Comparison of ENCODE assay signal across 18 mouse cellular contexts in genomic region chr9:66168233-66168632, GRCm38 (mm10). TPM values are rescaled to one million over a fixed set of nuclear protein-coding genes. Genes with fewer than 3 reads are reported as not detected.
DNase-seq lines count a peak whose midpoint lies in the region; ATAC-seq and TF ChIP-seq lines count a peak whose summit lies in the region.
"Had no signal": no experiment of that assay in that cellular context is flagged by ENCODE, and none has a peak within 500 bp of the region (broad histone marks: within the 10 kb centered on the region; RNA-seq: fewer than 3 reads in every experiment).

No protein-coding gene starts in this region.

- H3K9ac ChIP-seq in forebrain, embryonic 13.5 days = no peak overlapping the region
- H3K9ac ChIP-seq in midbrain, postnatal 0 days (replicated peaks; ENCODE audit: low read length, poor library complexity, severe bottlenecking) = no peak overlapping the region
- H3K9ac ChIP-seq in liver, embryonic 15.5 days = no peak overlapping the region
- H3K9ac ChIP-seq in stomach, postnatal 0 days (ENCODE audit: low read length) = no peak overlapping the region
- H3K9ac ChIP-seq: forebrain, postnatal 0 days; heart, embryonic 13.5 days; neural tube, embryonic 12.5 days had no signal

- H3K9me3 ChIP-seq in forebrain, embryonic 10.5 days = no peaks in the 10 kb centered on the region
- H3K9me3 ChIP-seq in forebrain, embryonic 13.5 days (replicated peaks) = no peaks in the 10 kb centered on the region
- no peaks in the 10 kb centered on the region; the same call in 1 of the 2 replicates for H3K9me3 ChIP-seq in midbrain, embryonic 10.5 days (replicated peaks)
- no peaks in the 10 kb centered on the region for H3K9me3 ChIP-seq in midbrain, postnatal 0 days (ENCODE audit: low read length)
- no peaks in the 10 kb centered on the region for H3K9me3 ChIP-seq in liver, embryonic 15.5 days (replicated peaks)
- no peaks in the 10 kb centered on the region for H3K9me3 ChIP-seq in stomach, postnatal 0 days (ENCODE audit: control insufficient read depth, low read length)
- H3K9me3 ChIP-seq: heart, embryonic 13.5 days; neural tube, embryonic 12.5 days had no signal

- DNase-seq in forebrain, embryonic 10.5 days (ENCODE audit: extremely low spot score, low spot score) = no peak
- peak; percentile 38 for DNase-seq in midbrain, embryonic 10.5 days (ENCODE audit: low spot score)
- DNase-seq in midbrain, postnatal 0 days (ENCODE audit: low spot score) = no peak
- DNase-seq in stomach, postnatal 0 days (ENCODE audit: low spot score) = peak; percentile 30
- no peak for DNase-seq in layer of hippocampus, adult 9-11 months
- no peak for DNase-seq in heart, adult 8-10 months (ENCODE audit: low spot score)
- DNase-seq: cerebellum, postnatal 25 days; forebrain, postnatal 0 days; gastrocnemius, postnatal 14 days; kidney, adult 11 months; kidney, postnatal 36 days; right cerebral cortex, postnatal 14 days had no signal

- no peak overlapping the region for H3K4me3 ChIP-seq in forebrain, embryonic 10.5 days
- H3K4me3 ChIP-seq in forebrain, embryonic 13.5 days = no peak overlapping the region
- no peak overlapping the region for H3K4me3 ChIP-seq in midbrain, embryonic 10.5 days
- H3K4me3 ChIP-seq in midbrain, postnatal 0 days (ENCODE audit: low read depth, low read length) = no peak overlapping the region
- H3K4me3 ChIP-seq in liver, embryonic 15.5 days (replicated peaks) = no peak overlapping the region
- H3K4me3 ChIP-seq in stomach, postnatal 0 days (ENCODE audit: low read depth, low read length) = no peak overlapping the region
- H3K4me3 ChIP-seq: heart, embryonic 13.5 days; neural tube, embryonic 12.5 days had no signal

- TF ChIP-seq EP300 in stomach, postnatal 0 days (optimal IDR thresholded peaks at IDR 0.05) = no peak

- H3K27ac ChIP-seq in forebrain, embryonic 10.5 days = peak overlapping the region; percentile 74
- H3K27ac ChIP-seq in forebrain, embryonic 13.5 days = no peak overlapping the region
- peak overlapping the region; percentile 80 for H3K27ac ChIP-seq in midbrain, embryonic 10.5 days (replicated peaks)
- H3K27ac ChIP-seq in midbrain, postnatal 0 days (ENCODE audit: low read depth, low read length) = no peak overlapping the region
- H3K27ac ChIP-seq in liver, embryonic 15.5 days (replicated peaks) = peak overlapping the region; percentile 57
- H3K27ac ChIP-seq in stomach, postnatal 0 days (replicated peaks) = no peak overlapping the region
- H3K27ac ChIP-seq: heart, embryonic 13.5 days; macrophage; neural tube, embryonic 12.5 days had no signal

- WGBS in forebrain, embryonic 10.5 days = 28% methylated on average over 1 of the region's 1 CpGs
- 15% methylated on average over 1 of the region's 1 CpGs for WGBS in forebrain, embryonic 13.5 days
- 6% methylated on average over 1 of the region's 1 CpGs for WGBS in midbrain, embryonic 10.5 days
- 6% methylated on average over 1 of the region's 1 CpGs for WGBS in midbrain, postnatal 0 days
- 9% methylated on average over 1 of the region's 1 CpGs for WGBS in liver, embryonic 15.5 days (ENCODE audit: insufficient replicate concordance)
- WGBS in stomach, postnatal 0 days = 24% methylated on average over 1 of the region's 1 CpGs

- H3K4me2 ChIP-seq in forebrain, embryonic 13.5 days = no peak overlapping the region
- no peak overlapping the region for H3K4me2 ChIP-seq in midbrain, postnatal 0 days (ENCODE audit: low read depth, low read length, poor library complexity, severe bottlenecking)
- H3K4me2 ChIP-seq in liver, embryonic 15.5 days = no peak overlapping the region
- no peak overlapping the region for H3K4me2 ChIP-seq in stomach, postnatal 0 days (replicated peaks; ENCODE audit: low read depth)
- H3K4me2 ChIP-seq: heart, embryonic 13.5 days; neural tube, embryonic 12.5 days had no signal

- H3K27me3 ChIP-seq in forebrain, embryonic 10.5 days (ENCODE audit: poor library complexity, severe bottlenecking) = no peaks in the 10 kb centered on the region
- no peaks in the 10 kb centered on the region for H3K27me3 ChIP-seq in forebrain, embryonic 13.5 days
- no peaks in the 10 kb centered on the region for H3K27me3 ChIP-seq in midbrain, embryonic 10.5 days (ENCODE audit: low read depth, poor library complexity, severe bottlenecking)
- no peaks in the 10 kb centered on the region for H3K27me3 ChIP-seq in midbrain, postnatal 0 days (ENCODE audit: insufficient read depth, low read length)
- H3K27me3 ChIP-seq in liver, embryonic 15.5 days = no peaks in the 10 kb centered on the region
- H3K27me3 ChIP-seq in stomach, postnatal 0 days (ENCODE audit: control insufficient read depth, insufficient read depth, low read length) = no peaks in the 10 kb centered on the region
- H3K27me3 ChIP-seq: heart, embryonic 13.5 days; neural tube, embryonic 12.5 days; Patski had no signal

- peaks cover 72% of the 10 kb centered on the region for H3K4me1 ChIP-seq in forebrain, embryonic 10.5 days
- peaks cover 26% of the 10 kb centered on the region for H3K4me1 ChIP-seq in forebrain, embryonic 13.5 days
- H3K4me1 ChIP-seq in midbrain, embryonic 10.5 days = peaks cover 78% of the 10 kb centered on the region
- H3K4me1 ChIP-seq in midbrain, postnatal 0 days (ENCODE audit: insufficient read depth, low read length) = no peaks in the 10 kb centered on the region
- H3K4me1 ChIP-seq in liver, embryonic 15.5 days (replicated peaks) = peaks cover 64% of the 10 kb centered on the region
- no peaks in the 10 kb centered on the region for H3K4me1 ChIP-seq in stomach, postnatal 0 days (replicated peaks; ENCODE audit: control insufficient read depth, insufficient read depth)

- TF ChIP-seq CTCF in midbrain, postnatal 0 days (IDR thresholded peaks at IDR 0.05) = no peak
- no peak for TF ChIP-seq CTCF in stomach, postnatal 0 days (IDR thresholded peaks at IDR 0.05; ENCODE audit: low read depth)

- H3K36me3 ChIP-seq in forebrain, embryonic 10.5 days (replicated peaks) = 0 out of 2 replicates have a peak, but pooled peaks cover 2% of the 10 kb centered on the region
- no peaks in the 10 kb centered on the region for H3K36me3 ChIP-seq in forebrain, embryonic 13.5 days (ENCODE audit: poor library complexity, severe bottlenecking)
- no peaks in the 10 kb centered on the region for H3K36me3 ChIP-seq in midbrain, embryonic 10.5 days
- H3K36me3 ChIP-seq in midbrain, postnatal 0 days (ENCODE audit: insufficient read depth, low read length) = no peaks in the 10 kb centered on the region
- peaks cover 57% of the 10 kb centered on the region for H3K36me3 ChIP-seq in liver, embryonic 15.5 days (replicated peaks)
- H3K36me3 ChIP-seq in stomach, postnatal 0 days (ENCODE audit: control insufficient read depth, insufficient read depth, low read length) = no peaks in the 10 kb centered on the region
- H3K36me3 ChIP-seq: heart, embryonic 13.5 days; neural tube, embryonic 12.5 days had no signal

- ATAC-seq in forebrain, embryonic 13.5 days = no peak
- ATAC-seq in midbrain, postnatal 0 days (ENCODE audit: low FRiP score) = no peak
- ATAC-seq in liver, embryonic 15.5 days (ENCODE audit: insufficient read depth) = peak; percentile 65
- no peak for ATAC-seq in stomach, postnatal 0 days (ENCODE audit: low FRiP score, low TSS enrichment)
- ATAC-seq: forebrain, postnatal 0 days; Patski had no signal

RNA-seq across cellular contexts. Expression of gene Dapk2, which starts 10.2 kb away (rescaled TPM):
- polyA plus RNA-seq in forebrain, embryonic 10.5 days (2016; fragmentation: Nextera tagmentation; extraction: Ambion mirVana) = 7.6 and 8.9 TPM in 2 replicates
- 2.4 and 4.1 TPM in 2 replicates for polyA plus RNA-seq in forebrain, embryonic 13.5 days (2015; fragmentation: Nextera tagmentation; extraction: Ambion mirVana)
- 6.3 TPM in 2 replicates for polyA plus RNA-seq in midbrain, embryonic 10.5 days (2016; fragmentation: Nextera tagmentation; extraction: Ambion mirVana)
- 0.14 and 1.1 TPM in 2 replicates for total RNA-seq in midbrain, postnatal 0 days (2014; rRNA removed)
- 0.43 and 0.58 TPM in 2 replicates for polyA plus RNA-seq in midbrain, postnatal 0 days (2015; fragmentation: Nextera tagmentation; extraction: Ambion mirVana)
- 31.9 and 33.9 TPM in 2 replicates for polyA plus RNA-seq in liver, embryonic 15.5 days (2015; fragmentation: Nextera tagmentation; extraction: Ambion mirVana)
- polyA plus RNA-seq in stomach, postnatal 0 days (2015; fragmentation: Nextera tagmentation; extraction: Ambion mirVana) = 11.8 and 13.2 TPM in 2 replicates
- 1 to 10 TPM; 3.5 to 8.0 (median 4.8) TPM for total RNA-seq in heart, adult 8-10 months (2022)

RNA-seq across cellular contexts. Expression of gene Ciao2a, which starts 41.8 kb away (rescaled TPM):
- 166 and 168 TPM in 2 replicates for polyA plus RNA-seq in forebrain, embryonic 10.5 days (2016; fragmentation: Nextera tagmentation; extraction: Ambion mirVana)
- 126 and 139 TPM in 2 replicates for polyA plus RNA-seq in forebrain, embryonic 13.5 days (2015; fragmentation: Nextera tagmentation; extraction: Ambion mirVana)
- 150 and 156 TPM in 2 replicates for polyA plus RNA-seq in midbrain, embryonic 10.5 days (2016; fragmentation: Nextera tagmentation; extraction: Ambion mirVana)
- total RNA-seq in midbrain, postnatal 0 days (2014; rRNA removed) = 27.5 and 28.2 TPM in 2 replicates
- 62.1 and 65.7 TPM in 2 replicates for polyA plus RNA-seq in midbrain, postnatal 0 days (2015; fragmentation: Nextera tagmentation; extraction: Ambion mirVana)
- 117 and 132 TPM in 2 replicates for polyA plus RNA-seq in liver, embryonic 15.5 days (2015; fragmentation: Nextera tagmentation; extraction: Ambion mirVana)
- polyA plus RNA-seq in stomach, postnatal 0 days (2015; fragmentation: Nextera tagmentation; extraction: Ambion mirVana) = 131 and 138 TPM in 2 replicates
- 10 to 100 TPM; 63.2 to 72.4 (median 71.0) TPM for total RNA-seq in heart, adult 8-10 months (2022)

RNA-seq across cellular contexts. Expression of gene Snx1, which starts 41.8 kb away (rescaled TPM):
- polyA plus RNA-seq in forebrain, embryonic 10.5 days (2016; fragmentation: Nextera tagmentation; extraction: Ambion mirVana) = 136 and 140 TPM in 2 replicates
- polyA plus RNA-seq in forebrain, embryonic 13.5 days (2015; fragmentation: Nextera tagmentation; extraction: Ambion mirVana) = 120 and 124 TPM in 2 replicates
- polyA plus RNA-seq in midbrain, embryonic 10.5 days (2016; fragmentation: Nextera tagmentation; extraction: Ambion mirVana) = 138 and 142 TPM in 2 replicates
- total RNA-seq in midbrain, postnatal 0 days (2014; rRNA removed) = 42.3 and 47.1 TPM in 2 replicates
- 38.1 and 44.0 TPM in 2 replicates for polyA plus RNA-seq in midbrain, postnatal 0 days (2015; fragmentation: Nextera tagmentation; extraction: Ambion mirVana)
- polyA plus RNA-seq in liver, embryonic 15.5 days (2015; fragmentation: Nextera tagmentation; extraction: Ambion mirVana) = 62.7 and 64.8 TPM in 2 replicates
- polyA plus RNA-seq in stomach, postnatal 0 days (2015; fragmentation: Nextera tagmentation; extraction: Ambion mirVana) = 77.5 and 77.6 TPM in 2 replicates
- 10 to 100 TPM; 21.3 to 25.8 (median 24.0) TPM for total RNA-seq in heart, adult 8-10 months (2022)

Comparison
In these comparisons a context has a peak if more than half of its experiments do, and no peak if none do; other contexts are left out.
1. DNase-seq: peak in midbrain, embryonic 10.5 days (single experiment) and stomach, postnatal 0 days (single experiment); none in forebrain, embryonic 10.5 days (single experiment), midbrain, postnatal 0 days (single experiment), layer of hippocampus, adult 9-11 months (single experiment) and heart, adult 8-10 months (single experiment).
2. H3K27ac ChIP-seq: peak in forebrain, embryonic 10.5 days (single experiment), midbrain, embryonic 10.5 days (single experiment) and liver, embryonic 15.5 days (single experiment); none in forebrain, embryonic 13.5 days (single experiment), midbrain, postnatal 0 days (single experiment) and stomach, postnatal 0 days (single experiment).